Mouse (Mus musculus): ENCODE data around the gene Tex2.

Tex2 gene

GRCm38 (mm10) chr11:106617821-106618580 lies 4.8 kb upstream of the Tex2 start:
- no peak for DNase-seq

GRCm38 (mm10) chr11:106615561-106615960 lies 2.3 kb upstream of the Tex2 start:
- no peak for DNase-seq

GRCm38 (mm10) chr11:106614339-106614645 lies 1.1 kb upstream of the Tex2 start:
- no peak for DNase-seq

- no peak for DNase-seq
These were observed 565 bp upstream of the Tex2 start for GRCm38 (mm10) chr11:106613638-106614338.

- DNase-seq, result peak; percentile 49
These were observed 838 bp downstream of the Tex2 start for GRCm38 (mm10) chr11:106612209-106612960.

GRCm38 (mm10) chr11:106609731-106610130 lies 3.5 kb downstream of the Tex2 start:
- no peak for DNase-seq

- DNase-seq, result no peak
These were observed 5.9 kb downstream of the Tex2 start for GRCm38 (mm10) chr11:106607316-106607715.

GRCm38 (mm10) chr11:106606042-106606441 lies 7.2 kb downstream of the Tex2 start:
- no peak for DNase-seq

GRCm38 (mm10) chr11:106603230-106603629 lies 10.0 kb downstream of the Tex2 start:
- DNase-seq, result no peak

GRCm38 (mm10) chr11:106600124-106600523 lies 13.1 kb downstream of the Tex2 start:
- DNase-seq, result no peak

GRCm38 (mm10) chr11:106599345-106599744 lies 13.9 kb downstream of the Tex2 start:
- no peak for DNase-seq

- DNase-seq, result no peak
These were observed 14.9 kb downstream of the Tex2 start for GRCm38 (mm10) chr11:106598339-106598738.

- no peak for DNase-seq
These were observed 15.4 kb downstream of the Tex2 start for GRCm38 (mm10) chr11:106597737-106598330.

- no peak for DNase-seq
These were observed 22.0 kb downstream of the Tex2 start for GRCm38 (mm10) chr11:106591183-106591582.

- DNase-seq, result no peak
These were observed 23.1 kb downstream of the Tex2 start for GRCm38 (mm10) chr11:106590143-106590542.

- DNase-seq, result no peak
These were observed 24.4 kb downstream of the Tex2 start for GRCm38 (mm10) chr11:106588781-106589180.

GRCm38 (mm10) chr11:106587786-106588519 lies 25.3 kb downstream of the Tex2 start:
- DNase-seq, result no peak

- DNase-seq, result no peak
These were observed 29.4 kb downstream of the Tex2 start for GRCm38 (mm10) chr11:106583801-106584200.

- no peak for DNase-seq
These were observed 31.9 kb downstream of the Tex2 start for GRCm38 (mm10) chr11:106581357-106581756.

- DNase-seq, result no peak
These were observed 32.8 kb downstream of the Tex2 start for GRCm38 (mm10) chr11:106580468-106580867.

- no peak for DNase-seq
These were observed 33.3 kb downstream of the Tex2 start for GRCm38 (mm10) chr11:106579957-106580356.

- no peak for DNase-seq
These were observed 34.1 kb downstream of the Tex2 start for GRCm38 (mm10) chr11:106579146-106579545.

Data from embryo, embryonic 11 days (tissue).